Mouse (Mus musculus): ENCODE data around the gene Lhfp. TPM values are rescaled to one million over a fixed set of nuclear protein-coding genes. Genes with fewer than 3 reads are reported as not detected.
A peak's percentile ranks its signal among the peaks of the same experiment; 100 is the strongest.
"Not testable (repeated sequence)": the region's sequence is repeated elsewhere in the genome, so short reads cannot be mapped to it uniquely, and the experiment has no call there.

Gene Lhfp
- total RNA-seq, 2 experiments from 2014 or later = 13.9 to 15.4 TPM

- DNase-seq = no peak
Measured at GRCm38 (mm10) chr3:53087156-53087805, 46.0 kb downstream of the Lhfp start.

GRCm38 (mm10) chr3:53089921-53090320, 48.6 kb downstream of the Lhfp start:
- DNase-seq = no peak

GRCm38 (mm10) chr3:53100210-53100609, 58.9 kb downstream of the Lhfp start:
- DNase-seq = no peak

- no peak for DNase-seq
Measured at GRCm38 (mm10) chr3:53100803-53101202, 59.5 kb downstream of the Lhfp start.

GRCm38 (mm10) chr3:53101711-53102110, 60.4 kb downstream of the Lhfp start:
- DNase-seq = no peak

- DNase-seq = no peak
Measured at GRCm38 (mm10) chr3:53102131-53102756, 60.9 kb downstream of the Lhfp start.

GRCm38 (mm10) chr3:53102757-53103153, 61.4 kb downstream of the Lhfp start:
- no peak for DNase-seq

GRCm38 (mm10) chr3:53108594-53109373, 67.5 kb downstream of the Lhfp start:
- DNase-seq = no peak

- DNase-seq = no peak
Measured at GRCm38 (mm10) chr3:53109879-53110278, 68.6 kb downstream of the Lhfp start.

GRCm38 (mm10) chr3:53112048-53112447, 70.7 kb downstream of the Lhfp start:
- DNase-seq = no peak

- not testable (repeated sequence) for DNase-seq
Measured at GRCm38 (mm10) chr3:53118755-53119154, 77.4 kb downstream of the Lhfp start.

GRCm38 (mm10) chr3:53119978-53120377, 78.7 kb downstream of the Lhfp start:
- DNase-seq = no peak

GRCm38 (mm10) chr3:53125495-53125894, 84.2 kb downstream of the Lhfp start:
- no peak for DNase-seq

GRCm38 (mm10) chr3:53138785-53139184, 97.5 kb downstream of the Lhfp start:
- no peak for DNase-seq

GRCm38 (mm10) chr3:53139205-53139604, 97.9 kb downstream of the Lhfp start:
- no peak for DNase-seq

- no peak for DNase-seq
Measured at GRCm38 (mm10) chr3:53139642-53140041, 98.3 kb downstream of the Lhfp start.

GRCm38 (mm10) chr3:53142528-53142927, 101.2 kb downstream of the Lhfp start:
- peak; percentile 13 for DNase-seq

- DNase-seq = no peak
Measured at GRCm38 (mm10) chr3:53145526-53145925, 104.2 kb downstream of the Lhfp start.

- no peak for DNase-seq
Measured at GRCm38 (mm10) chr3:53145946-53146345, 104.6 kb downstream of the Lhfp start.

- DNase-seq = no peak
Measured at GRCm38 (mm10) chr3:53147001-53147400, 105.7 kb downstream of the Lhfp start.

- DNase-seq = no peak
Measured at GRCm38 (mm10) chr3:53148751-53149150, 107.4 kb downstream of the Lhfp start.

GRCm38 (mm10) chr3:53149625-53150320, 108.4 kb downstream of the Lhfp start:
- DNase-seq = no peak

- DNase-seq = no peak
Measured at GRCm38 (mm10) chr3:53151081-53151480, 109.8 kb downstream of the Lhfp start.

Data from gastrocnemius, postnatal 25 days (tissue).